Mouse (Mus musculus) lung, postnatal 25 days (tissue): Measurements from ENCODE around the gene Pald1.

Source experiments
- DNase-seq: peaks from one replicate; pipeline ENCODE4 v3.0.0; 2022; ENCODE audit warnings: low spot score

The Pald1 gene

GRCm38 (mm10) chr10:61277918-61278674 lies 105.2 kb downstream of the Pald1 start:
- peak; percentile 52 for DNase-seq

- DNase-seq: no peak
These were observed 106.3 kb downstream of the Pald1 start for GRCm38 (mm10) chr10:61277051-61277450.

- peak; percentile 49 for DNase-seq
These were observed 107.6 kb downstream of the Pald1 start for GRCm38 (mm10) chr10:61275669-61276110.

GRCm38 (mm10) chr10:61274532-61274931 lies 108.8 kb downstream of the Pald1 start:
- no peak for DNase-seq

- no peak for DNase-seq
These were observed 109.5 kb downstream of the Pald1 start for GRCm38 (mm10) chr10:61273844-61274215.

- DNase-seq: no peak
These were observed 110.1 kb downstream of the Pald1 start, which contains the start of gene Adamts14 for GRCm38 (mm10) chr10:61273081-61273843. Gene Adamts14, minus strand, starts transcription at chr10:61273438.

GRCm38 (mm10) chr10:61272631-61273030 lies 110.7 kb downstream of the Pald1 start:
- no peak for DNase-seq

GRCm38 (mm10) chr10:61272089-61272626 lies 111.2 kb downstream of the Pald1 start:
- no peak for DNase-seq
